Mouse (Mus musculus) thymus, adult 2 months (tissue): ENCODE measurements around the gene Prl2c1. TPM values are rescaled to one million over a fixed set of nuclear protein-coding genes. Genes with fewer than 3 reads are reported as not detected.
"Not testable (repeated sequence)": the region's sequence is repeated elsewhere in the genome, so short reads cannot be mapped to it uniquely, and the experiment has no call there.

Experiments
- DNase-seq: peaks from one replicate; pipeline ENCODE4 v3.0.0; 2021
- H3K27ac ChIP-seq: fragments of 200-500 bp; 2 replicates; pipeline ENCODE4 v1.5.1; 2012; ENCODE audit warnings: low read length, control low read depth; ENCODE audit not compliant: control insufficient read depth, insufficient read depth
- H3K27me3 ChIP-seq: fragments of 200-500 bp; 2 replicates; pipeline ENCODE4 v1.6.1; 2012; ENCODE audit warnings: mild to moderate bottlenecking, low read length, moderate library complexity, mixed read lengths; ENCODE audit not compliant: control insufficient read depth, insufficient read depth
- H3K36me3 ChIP-seq: fragments of 200-500 bp; 2 replicates; pipeline ENCODE4 v1.6.1; 2012; ENCODE audit warnings: mild to moderate bottlenecking, low read length, moderate library complexity; ENCODE audit not compliant: control insufficient read depth, insufficient read depth
- H3K4me1 ChIP-seq: fragments of 200-500 bp; replicated peaks from 2 replicates; pipeline ENCODE4 v1.6.1; 2012; ENCODE audit warnings: low read length; ENCODE audit not compliant: control insufficient read depth, insufficient read depth
- H3K4me3 ChIP-seq: fragments of 200-500 bp; 2 replicates; pipeline ENCODE4 v1.5.1; 2012; ENCODE audit warnings: mild to moderate bottlenecking, low read length, control low read depth, moderate library complexity; ENCODE audit not compliant: control insufficient read depth, insufficient read depth
- CTCF ChIP-seq: fragments of 200-500 bp; IDR thresholded peaks from 2 replicates; pipeline ENCODE4 v1.5.1; 2012; ENCODE audit warnings: mild to moderate bottlenecking, control low read depth, low read length, moderate library complexity, borderline replicate concordance; ENCODE audit not compliant: control insufficient read depth, poor library complexity, insufficient read depth; ENCODE audit errors: extremely low read depth
- POLR2A ChIP-seq: fragments of 200-500 bp; IDR thresholded peaks from 2 replicates; pipeline ENCODE4 v1.6.1; 2012; ENCODE audit warnings: mild to moderate bottlenecking, low read length, control low read depth, moderate library complexity; ENCODE audit not compliant: control insufficient read depth, poor library complexity, insufficient read depth; ENCODE audit errors: extremely low read depth
- WGBS: fragments of 180-500 bp; shearing (Covaris S2); methylation state at CpG from one replicate; pipeline ENCODE4 v1.1.7; 2018; 5-methylcytosine and 5-hydroxymethylcytosine counted together
- polyA plus RNA-seq: library from polyadenylated mRNA; depleted of rRNA; stranded (reverse); fragments of >200 nt; gene quantifications from 2 replicates; pipeline ENCODE4 v1.2.3, GENCODE M21; 2012; rRNA removed

The Prl2c1 gene
- polyA plus RNA-seq: not detected in 2 replicates

- Histone ChIP-seq H3K4me1 (no peaks in the 10 kb centered on the region), H3K4me3 (no peak within 1 kb of the TSS), H3K27ac (no peak within 1 kb of the TSS), H3K36me3 (no peaks in the 10 kb centered on the region), H3K27me3 (no peaks in the 10 kb centered on the region)
- no peak for DNase-seq
- no peak for TF ChIP-seq POLR2A
- no peak for TF ChIP-seq CTCF
- 96% methylated on average over 3 of the region's 3 CpGs for WGBS
Observed at GRCm38 (mm10) chr13:27849042-27849441, at the start of gene Prl2c1. Prl2c1 (plus strand) TSS chr13:27849342.

DNA sequence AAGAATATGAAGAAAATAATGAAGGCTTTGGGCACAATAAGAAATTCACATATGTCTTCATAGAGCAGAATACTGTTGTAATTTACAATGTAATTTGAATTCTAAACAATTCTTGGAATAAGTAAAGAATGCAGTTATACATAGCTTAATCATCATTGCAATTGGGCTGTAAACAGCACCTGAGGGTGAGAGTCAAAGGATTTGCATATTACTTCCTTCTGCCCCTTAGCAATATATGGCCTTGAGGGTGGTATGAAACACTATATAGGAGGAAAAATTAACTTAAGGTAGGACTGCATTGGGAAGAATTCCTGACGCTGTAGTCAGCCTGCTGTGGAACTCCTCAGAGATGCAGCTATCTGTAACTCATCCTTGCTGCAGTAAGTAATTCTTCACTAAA, 47.8 kb upstream of the Prl2c1 start, which contains the start of gene Prl2a1:
Gene Prl2a1, plus strand, starts transcription at position 301 of the 400 bp plus-strand sequence.
- no peak for TF ChIP-seq CTCF
- no peak for TF ChIP-seq POLR2A
- Histone ChIP-seq H3K27me3 (no peaks in the 10 kb centered on the region), H3K4me1 (no peaks in the 10 kb centered on the region), H3K4me3 (no peak within 1 kb of the TSS), H3K36me3 (no peaks in the 10 kb centered on the region), H3K27ac (no peak within 1 kb of the TSS)
- DNase-seq: no peak
- WGBS: 94% methylated on average over 1 of the region's 1 CpGs

DNA sequence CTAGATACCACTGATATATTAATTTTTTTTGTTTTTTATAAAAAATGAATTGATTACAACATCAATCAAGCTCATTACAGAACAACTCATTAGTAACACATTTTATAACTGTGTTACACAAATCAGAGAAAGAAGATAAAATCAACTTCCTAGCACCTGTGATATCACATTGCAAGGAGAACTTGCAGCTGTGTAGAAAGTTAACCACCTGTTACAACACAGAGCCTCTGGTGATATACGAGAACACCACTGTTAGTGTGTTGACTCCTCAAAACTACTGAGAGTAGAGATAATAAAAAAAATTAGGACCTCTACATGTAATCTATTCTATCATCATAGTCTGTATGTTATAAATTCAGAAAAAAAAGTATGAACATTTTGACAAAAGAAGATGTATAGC, 46.4 kb upstream of the Prl2c1 start:
- no peaks in the 10 kb centered on the region for H3K36me3 ChIP-seq
- no peaks in the 10 kb centered on the region for H3K27me3 ChIP-seq
- no peaks in the 10 kb centered on the region for H3K4me1 ChIP-seq
- DNase-seq: no peak
- H3K4me3 ChIP-seq: no peak overlapping the region
- no peak for TF ChIP-seq CTCF
- no peak for TF ChIP-seq POLR2A
- H3K27ac ChIP-seq: no peak overlapping the region
- 67% methylated on average over 1 of the region's 1 CpGs for WGBS

DNA sequence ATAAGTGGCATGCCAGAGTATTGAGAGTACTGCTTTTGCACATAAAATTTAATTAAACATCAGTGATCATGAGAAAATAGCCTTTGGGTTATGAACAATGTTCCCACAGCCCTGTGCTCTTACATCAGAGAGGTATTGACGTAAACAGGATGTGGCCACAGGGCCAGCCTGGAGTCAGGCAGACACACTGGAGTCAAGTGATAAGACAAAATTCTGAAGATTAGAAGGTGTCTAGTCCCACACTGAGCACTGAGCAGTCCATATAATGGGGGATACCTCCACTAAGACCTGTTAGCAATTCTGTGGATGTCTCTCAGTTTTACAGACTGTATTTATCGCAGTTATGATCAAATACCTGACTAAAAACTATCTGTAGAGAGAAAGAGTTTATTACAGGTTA, 55.1 kb downstream of the Prl2c1 start:
- not testable (repeated sequence) for H3K27me3 ChIP-seq, H3K27ac ChIP-seq, H3K4me3 ChIP-seq, DNase-seq, H3K36me3 ChIP-seq, H3K4me1 ChIP-seq
- 79% methylated on average over 2 of the region's 2 CpGs for WGBS

Other genes starting within 250 kb of the Prl2c1 start
- gene Prl7b1, start 238.8 kb upstream of the Prl2c1 start, polyA plus RNA-seq: not detected in 2 replicates
- gene Prl7a1, start 206.8 kb upstream of the Prl2c1 start, polyA plus RNA-seq: not detected in 2 replicates
- not detected in 2 replicates for gene Prl7a2, start 181.3 kb upstream of the Prl2c1 start, polyA plus RNA-seq
- gene Prl7d1, start 132.6 kb upstream of the Prl2c1 start, polyA plus RNA-seq: not detected in 2 replicates
- gene Prl7c1, start 68.5 kb upstream of the Prl2c1 start, polyA plus RNA-seq: not detected in 2 replicates
- gene Prl2a1, start 47.7 kb upstream of the Prl2c1 start, polyA plus RNA-seq: not detected in 2 replicates
- gene Prl4a1, start 166.9 kb downstream of the Prl2c1 start, polyA plus RNA-seq: not detected in 2 replicates